Mouse (Mus musculus) heart, embryonic 11.5 days (tissue): ENCODE measurements at regions not wholly inside any gene's neighbourhood (a gene's known extent, or its start where the extent isn't known, plus 50 kb on each side); places are given as distances from the start of the nearest gene placed in this dataset.
"Not testable (repeated sequence)": the region's sequence is repeated elsewhere in the genome, so short reads cannot be mapped to it uniquely, and the experiment has no call there.

Experiments used
- ATAC-seq: fragments of 200-750 bp; cut with Nextera tagmentation; replicated peaks from 2 replicates; pipeline ENCODE4 v1.8.0; 2017; ENCODE audit warnings: moderate library complexity; ENCODE audit not compliant: insufficient number of reproducible peaks, low FRiP score, low TSS enrichment
- H3K27ac ChIP-seq: fragments of 300-500 bp; sonication (generic); 2 replicates; pipeline ENCODE4 v1.5.1; 2014; ENCODE audit warnings: mild to moderate bottlenecking, low read depth, low read length
- H3K27me3 ChIP-seq: fragments of 300-500 bp; sonication (generic); 2 replicates; pipeline ENCODE4 v1.6.1; 2014; ENCODE audit warnings: mild to moderate bottlenecking, low read length, mixed read lengths; ENCODE audit not compliant: control insufficient read depth, insufficient read depth
- H3K36me3 ChIP-seq: fragments of 300-500 bp; sonication (generic); 2 replicates; pipeline ENCODE4 v1.6.1; 2014; ENCODE audit warnings: mild to moderate bottlenecking, low read length, moderate library complexity, mixed read lengths; ENCODE audit not compliant: control insufficient read depth, insufficient read depth
- H3K4me1 ChIP-seq: fragments of 300-500 bp; sonication (generic); 2 replicates; pipeline ENCODE4 v1.6.1; 2014; ENCODE audit warnings: low read length; ENCODE audit not compliant: control insufficient read depth, insufficient read depth
- H3K4me2 ChIP-seq: fragments of 300-500 bp; sonication (generic); 2 replicates; pipeline ENCODE4 v1.6.1; 2014; ENCODE audit warnings: mild to moderate bottlenecking, moderate library complexity
- H3K4me3 ChIP-seq: fragments of 300-500 bp; sonication (generic); 2 replicates; pipeline ENCODE4 v1.5.1; 2014; ENCODE audit warnings: low read depth, low read length
- H3K9ac ChIP-seq: fragments of 300-500 bp; sonication (generic); 2 replicates; pipeline ENCODE4 v1.6.1; 2014; ENCODE audit warnings: mild to moderate bottlenecking, low read depth, low read length, moderate library complexity
- H3K9me3 ChIP-seq: fragments of 300-500 bp; sonication (generic); replicated peaks from 2 replicates; pipeline ENCODE4 v1.6.1; 2016; ENCODE audit warnings: low read length; ENCODE audit not compliant: control insufficient read depth
- WGBS: fragments of 180-500 bp; shearing (Covaris S2); extraction: QIAGEN DNeasy Blood & Tissue Kit; methylation state at CpG from one replicate; pipeline ENCODE4 v1.1.7; 2014; ENCODE audit not compliant: insufficient replicate concordance; 5-methylcytosine and 5-hydroxymethylcytosine counted together

GRCm38 (mm10) chr2:17946047-17946446, 50.7 kb downstream of the H2al2a start:
- ATAC-seq = no peak
- H3K27me3 ChIP-seq = no peaks in the 10 kb centered on the region
- no peaks in the 10 kb centered on the region for H3K9me3 ChIP-seq
- H3K4me3 ChIP-seq = no peak overlapping the region
- no peaks in the 10 kb centered on the region for H3K4me1 ChIP-seq
- H3K4me2 ChIP-seq = no peak overlapping the region
- H3K9ac ChIP-seq = no peak overlapping the region
- WGBS = 65% methylated on average over 12 of the region's 12 CpGs
- no peak overlapping the region for H3K27ac ChIP-seq
- H3K36me3 ChIP-seq = no peaks in the 10 kb centered on the region

- Histone ChIP-seq H3K4me3 (no peak overlapping the region), H3K9me3 (no peaks in the 10 kb centered on the region), H3K4me2 (no peak overlapping the region), H3K4me1 (no peaks in the 10 kb centered on the region), H3K9ac (no peak overlapping the region), H3K36me3 (no peaks in the 10 kb centered on the region), H3K27me3 (no peaks in the 10 kb centered on the region), H3K27ac (no peak overlapping the region)
- ATAC-seq = no peak
- 79% methylated on average over 7 of the region's 7 CpGs for WGBS
Measured at GRCm38 (mm10) chr2:17945369-17945915, 51.3 kb downstream of the H2al2a start.

DNA sequence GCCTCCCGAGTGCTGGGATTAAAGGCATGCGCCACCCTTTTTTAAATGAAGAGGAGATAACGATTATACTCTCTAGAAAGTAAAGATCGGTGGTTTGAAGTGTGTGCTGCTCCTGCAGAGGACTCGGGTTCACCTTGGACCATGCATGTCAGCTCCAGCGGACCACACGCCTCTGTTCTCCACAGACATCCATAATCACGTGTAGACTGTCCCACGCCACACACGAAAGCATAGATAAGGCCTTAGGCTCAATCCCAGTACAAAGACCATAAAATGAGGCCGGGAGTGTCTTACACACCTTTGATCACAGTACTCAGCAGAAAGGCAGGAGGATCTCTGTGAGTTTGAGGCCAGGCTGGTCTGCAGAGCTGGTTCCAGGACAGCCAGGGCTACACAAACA, 53.3 kb downstream of the H2al2a start:
- no peaks in the 10 kb centered on the region for H3K9me3 ChIP-seq
- H3K9ac ChIP-seq = no peak overlapping the region
- H3K4me2 ChIP-seq = no peak overlapping the region
- 89% methylated on average over 11 of the region's 11 CpGs for WGBS
- no peak overlapping the region for H3K4me3 ChIP-seq
- H3K27me3 ChIP-seq = no peaks in the 10 kb centered on the region
- no peaks in the 10 kb centered on the region for H3K4me1 ChIP-seq
- no peak overlapping the region for H3K27ac ChIP-seq
- no peaks in the 10 kb centered on the region for H3K36me3 ChIP-seq
- no peak for ATAC-seq

DNA sequence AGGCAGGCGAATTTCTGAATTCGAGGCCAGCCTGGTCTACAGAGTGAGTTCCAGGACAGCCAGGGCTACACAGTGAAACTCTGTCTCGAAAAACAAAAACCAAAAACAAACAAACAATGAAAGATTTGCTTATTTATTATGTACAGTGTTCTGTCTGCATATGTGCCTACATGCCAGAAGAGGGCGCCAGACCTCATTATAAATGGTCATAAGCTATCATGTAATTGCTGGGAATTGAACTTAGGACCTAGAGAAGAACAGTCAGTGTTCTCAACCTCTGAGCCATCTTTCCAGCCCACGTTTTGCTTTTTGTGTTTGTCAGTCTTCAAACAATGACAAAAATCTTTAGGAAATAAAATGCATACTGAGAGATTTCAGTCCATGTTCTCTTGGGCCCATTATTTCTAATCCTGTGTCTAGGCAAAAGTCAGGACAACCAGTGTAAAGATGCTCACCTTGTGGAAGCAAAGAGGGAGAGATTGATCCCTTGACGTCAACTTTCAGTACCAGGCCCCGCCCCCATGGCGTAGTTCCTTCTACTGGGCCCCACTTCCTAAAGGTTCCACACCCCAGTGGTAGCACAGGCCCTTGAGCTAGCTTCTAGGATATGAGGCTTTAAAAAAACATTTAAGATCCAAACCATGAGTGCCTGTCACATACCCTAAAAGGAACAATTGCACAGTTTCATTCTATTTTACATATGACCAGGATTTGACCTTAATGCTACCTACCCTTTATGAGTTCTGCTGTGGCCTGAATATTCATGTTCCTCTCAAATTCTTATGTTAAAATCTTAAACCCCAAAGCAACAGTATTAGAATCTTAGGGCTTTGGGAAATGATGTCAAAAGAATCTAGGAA, 54.0 kb downstream of the H2al2a start:
- Histone ChIP-seq H3K9me3 (no peaks in the 10 kb centered on the region), H3K4me3 (no peak overlapping the region), H3K4me1 (no peaks in the 10 kb centered on the region), H3K36me3 (no peaks in the 10 kb centered on the region), H3K27me3 (no peaks in the 10 kb centered on the region), H3K9ac (no peak overlapping the region), H3K27ac (no peak overlapping the region), H3K4me2 (no peak overlapping the region)
- no peak for ATAC-seq
- 74% methylated on average over 8 of the region's 8 CpGs for WGBS

GRCm38 (mm10) chr2:17941921-17942320, 54.8 kb downstream of the H2al2a start:
- no peak overlapping the region for H3K27ac ChIP-seq
- H3K9me3 ChIP-seq = no peaks in the 10 kb centered on the region
- 91% methylated on average over 6 of the region's 6 CpGs for WGBS
- H3K4me3 ChIP-seq = no peak overlapping the region
- H3K36me3 ChIP-seq = no peaks in the 10 kb centered on the region
- no peak overlapping the region for H3K4me2 ChIP-seq
- H3K27me3 ChIP-seq = no peaks in the 10 kb centered on the region
- H3K4me1 ChIP-seq = no peaks in the 10 kb centered on the region
- no peak overlapping the region for H3K9ac ChIP-seq
- ATAC-seq = no peak

DNA sequence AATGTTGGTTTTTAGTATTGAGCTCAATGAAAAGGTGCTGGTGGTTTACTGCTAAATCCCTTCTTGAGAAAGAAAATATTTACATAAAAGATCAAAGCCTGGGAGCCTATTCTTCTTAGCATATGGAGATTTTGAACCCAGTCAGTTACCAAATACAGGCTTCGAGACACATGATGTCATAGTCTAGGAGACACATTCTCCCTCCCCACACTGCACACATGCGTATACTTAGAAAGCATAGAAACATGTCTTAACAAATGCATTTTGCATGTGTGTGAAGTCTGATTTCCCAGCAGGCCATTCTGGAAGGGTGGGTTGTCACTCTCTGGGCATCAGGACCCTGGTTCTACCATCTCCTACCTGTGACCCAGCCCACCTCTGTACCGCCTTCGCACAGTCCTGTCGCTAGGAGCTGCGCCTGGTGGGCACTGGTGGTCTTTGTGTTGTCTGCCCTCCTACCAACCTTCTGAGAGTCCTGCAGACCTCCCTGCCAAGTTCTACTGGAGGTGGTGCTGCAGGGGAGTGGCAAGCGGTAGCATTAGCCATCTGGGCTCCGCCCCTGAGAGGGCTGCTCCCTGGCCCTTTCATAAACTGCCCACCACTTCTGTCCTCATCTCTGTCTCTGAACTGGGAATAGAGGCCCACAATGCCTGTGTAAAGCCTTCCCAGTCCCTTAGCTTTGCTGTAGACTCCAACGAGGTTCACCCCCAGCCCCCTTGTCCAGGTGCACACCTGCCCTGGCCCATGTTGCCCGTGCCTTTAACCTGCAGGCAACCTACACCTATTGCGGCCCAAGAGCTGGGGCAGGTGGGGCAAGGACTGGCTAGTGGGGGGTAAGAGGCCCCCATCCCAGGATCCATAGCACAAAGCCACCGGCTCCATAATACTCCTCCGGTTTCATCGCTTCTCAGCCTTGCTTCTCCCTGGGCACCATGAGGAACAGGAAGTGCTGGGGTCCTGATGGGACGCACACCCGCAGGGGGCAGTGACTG, 56.6 kb downstream of the H2al2a start:
- H3K9ac ChIP-seq, H3K27ac ChIP-seq, H3K4me1 ChIP-seq, ATAC-seq, H3K4me2 ChIP-seq, H3K4me3 ChIP-seq, H3K9me3 ChIP-seq, H3K27me3 ChIP-seq, H3K36me3 ChIP-seq: not testable (repeated sequence)
- WGBS = 50% methylated on average over 13 of the region's 16 CpGs

GRCm38 (mm10) chr2:17939183-17939856, 57.4 kb downstream of the H2al2a start:
- H3K27ac ChIP-seq = no peak overlapping the region
- H3K4me2 ChIP-seq = no peak overlapping the region
- 70% methylated on average over 4 of the region's 4 CpGs for WGBS
- no peak for ATAC-seq
- no peaks in the 10 kb centered on the region for H3K36me3 ChIP-seq
- no peak overlapping the region for H3K4me3 ChIP-seq
- H3K27me3 ChIP-seq = no peaks in the 10 kb centered on the region
- no peaks in the 10 kb centered on the region for H3K4me1 ChIP-seq
- no peak overlapping the region for H3K9ac ChIP-seq
- H3K9me3 ChIP-seq = no peaks in the 10 kb centered on the region

- Histone ChIP-seq H3K4me1 (peaks cover 15% of the 10 kb centered on the region), H3K9ac (no peak overlapping the region), H3K27ac (no peak overlapping the region; the same call in 1 of the 2 replicates), H3K27me3 (no peaks in the 10 kb centered on the region), H3K4me3 (no peak overlapping the region), H3K9me3 (no peaks in the 10 kb centered on the region), H3K4me2 (no peak overlapping the region), H3K36me3 (no peaks in the 10 kb centered on the region)
- WGBS = 73% methylated on average over 4 of the region's 4 CpGs
- no peak for ATAC-seq
Measured at GRCm38 (mm10) chr2:17936527-17937139, 60.1 kb downstream of the H2al2a start.
